In the genomic region with DNA sequence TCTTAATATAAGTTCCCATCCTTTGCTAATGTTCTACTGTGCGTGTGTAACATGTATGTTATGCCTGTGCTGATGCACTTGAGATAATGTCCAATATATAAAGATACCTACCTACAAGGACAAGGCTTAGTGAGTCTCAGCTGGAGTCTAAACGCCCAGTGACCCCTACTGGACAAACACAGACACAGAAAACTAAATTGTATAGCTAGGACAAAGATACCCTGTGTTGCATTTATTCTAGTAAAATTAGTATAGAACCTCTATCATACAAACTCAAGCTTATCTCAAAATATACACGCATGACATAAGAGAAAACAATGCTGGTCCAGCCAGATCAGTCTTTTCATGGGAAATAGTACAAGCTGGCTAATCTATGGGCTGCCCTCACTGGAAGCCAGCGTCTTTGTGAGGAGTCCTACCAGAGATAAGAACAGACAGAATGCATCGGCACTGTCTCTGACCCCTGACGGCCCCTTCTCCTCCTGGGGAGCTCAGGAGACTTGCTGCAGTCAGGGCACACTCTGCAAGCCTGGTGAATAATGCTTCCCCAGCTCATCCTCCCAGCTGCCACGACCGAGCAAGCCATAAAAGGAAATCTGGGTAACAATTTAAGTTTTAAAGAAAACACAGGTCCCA, we compare ENCODE assay signal across 9 mouse cellular contexts.
A peak's percentile ranks its signal among the peaks of the same experiment; 100 is the strongest.
DNase-seq lines count a peak whose midpoint lies in the region; ATAC-seq and TF ChIP-seq lines count a peak whose summit lies in the region.
"Had no signal": no experiment of that assay in that cellular context is flagged by ENCODE, and none has a peak within 500 bp of the region (broad histone marks: within the 10 kb centered on the region; RNA-seq: fewer than 3 reads in every experiment).

No protein-coding gene starts in this region.

- H3K9me3 ChIP-seq in neural tube, embryonic 13.5 days: no peaks in the 10 kb centered on the region
- H3K9me3 ChIP-seq in hindbrain, postnatal 0 days (ENCODE audit: low read length): no peaks in the 10 kb centered on the region
- no peaks in the 10 kb centered on the region for H3K9me3 ChIP-seq in midbrain, embryonic 13.5 days
- H3K9me3 ChIP-seq: embryonic facial prominence, embryonic 12.5 days had no signal

- DNase-seq in neural tube, embryonic 10.5 days (ENCODE audit: extremely low spot score, low spot score): no peak
- peak; percentile 48 for DNase-seq in embryo, embryonic 10 days (ENCODE audit: low spot score)
- peak; percentile 30 for DNase-seq in hindbrain, postnatal 0 days (ENCODE audit: low spot score)
- DNase-seq in gastrocnemius, postnatal 36 days: no peak
- DNase-seq in urinary bladder, postnatal 4 days (ENCODE audit: low spot score in 2 of 2): no peak
- no peak for DNase-seq in cerebellum, postnatal 36 days

- TF ChIP-seq CTCF in hindbrain, postnatal 0 days (IDR thresholded peaks at IDR 0.05; ENCODE audit: low read depth): peak; percentile 63

- no peak overlapping the region for H3K4me2 ChIP-seq in neural tube, embryonic 13.5 days
- H3K4me2 ChIP-seq in hindbrain, postnatal 0 days (ENCODE audit: low read depth, low read length): no peak overlapping the region
- H3K4me2 ChIP-seq in midbrain, embryonic 13.5 days (replicated peaks): no peak overlapping the region
- H3K4me2 ChIP-seq: embryonic facial prominence, embryonic 12.5 days had no signal

- H3K4me3 ChIP-seq in neural tube, embryonic 13.5 days: no peak overlapping the region
- H3K4me3 ChIP-seq in hindbrain, postnatal 0 days (ENCODE audit: low read length): no peak overlapping the region
- no peak overlapping the region for H3K4me3 ChIP-seq in midbrain, embryonic 13.5 days (replicated peaks)
- H3K4me3 ChIP-seq: embryonic facial prominence, embryonic 12.5 days had no signal

- 32% methylated on average over 8 of the region's 8 CpGs for WGBS in neural tube, embryonic 13.5 days
- WGBS in hindbrain, postnatal 0 days: 31% methylated on average over 8 of the region's 8 CpGs
- 26% methylated on average over 8 of the region's 8 CpGs for WGBS in midbrain, embryonic 13.5 days

- ATAC-seq in neural tube, embryonic 13.5 days (ENCODE audit: low read depth): no peak
- no peak for ATAC-seq in hindbrain, postnatal 0 days
- ATAC-seq in midbrain, embryonic 13.5 days: 0 out of 2 replicates have a peak, but pooled peaks have one; percentile 20

- no peaks in the 10 kb centered on the region for H3K36me3 ChIP-seq in neural tube, embryonic 13.5 days
- H3K36me3 ChIP-seq in hindbrain, postnatal 0 days (ENCODE audit: insufficient read depth, low read length): no peaks in the 10 kb centered on the region
- no peaks in the 10 kb centered on the region for H3K36me3 ChIP-seq in midbrain, embryonic 13.5 days
- H3K36me3 ChIP-seq: embryonic facial prominence, embryonic 12.5 days had no signal

- H3K27me3 ChIP-seq in neural tube, embryonic 13.5 days: no peaks in the 10 kb centered on the region
- H3K27me3 ChIP-seq in hindbrain, postnatal 0 days (ENCODE audit: insufficient read depth, low read length): no peaks in the 10 kb centered on the region
- no peaks in the 10 kb centered on the region for H3K27me3 ChIP-seq in midbrain, embryonic 13.5 days
- H3K27me3 ChIP-seq: embryonic facial prominence, embryonic 12.5 days had no signal

- peak overlapping the region; percentile 49; the same call in 1 of the 2 replicates for H3K27ac ChIP-seq in neural tube, embryonic 13.5 days (replicated peaks)
- 0 out of 2 replicates have a peak overlapping the region, but pooled peaks have one; percentile 36 for H3K27ac ChIP-seq in hindbrain, postnatal 0 days
- H3K27ac ChIP-seq in midbrain, embryonic 13.5 days: peak overlapping the region; percentile 72
- H3K27ac ChIP-seq: embryonic facial prominence, embryonic 12.5 days had no signal

- H3K4me1 ChIP-seq in neural tube, embryonic 13.5 days (replicated peaks): peaks cover 24% of the 10 kb centered on the region
- H3K4me1 ChIP-seq in hindbrain, postnatal 0 days (ENCODE audit: insufficient read depth, low read length): peaks cover 9% of the 10 kb centered on the region; the same call in 1 of the 2 replicates
- peaks cover 22% of the 10 kb centered on the region for H3K4me1 ChIP-seq in midbrain, embryonic 13.5 days (replicated peaks)

- intact Hi-C loops in gastrocnemius, postnatal 36 days (cut with DNase I): loop anchor here (5.0 kb wide), 1 partner anchor 47 kb away; no protein-coding TSS in a partner anchor

- H3K9ac ChIP-seq in neural tube, embryonic 13.5 days: no peak overlapping the region
- H3K9ac ChIP-seq in hindbrain, postnatal 0 days (replicated peaks; ENCODE audit: low read length): no peak overlapping the region
- 0 out of 2 replicates have a peak overlapping the region, but pooled peaks have one; percentile 29 for H3K9ac ChIP-seq in midbrain, embryonic 13.5 days (replicated peaks)
- H3K9ac ChIP-seq: embryonic facial prominence, embryonic 12.5 days had no signal

Comparison
In these comparisons a context has a peak if more than half of its experiments do, and no peak if none do; other contexts are left out.
1. DNase-seq: peak in embryo, embryonic 10 days (single experiment) and hindbrain, postnatal 0 days (single experiment); none in neural tube, embryonic 10.5 days (single experiment), gastrocnemius, postnatal 36 days (0 of 2), urinary bladder, postnatal 4 days (0 of 2) and cerebellum, postnatal 36 days (0 of 2).
2. Peak in every context shown above with its lines, with median percentiles within 50 percentile points of each other: H3K27ac ChIP-seq.